Mouse (Mus musculus): ENCODE data around the gene 2310022A10Rik. TPM values are rescaled to one million over a fixed set of nuclear protein-coding genes. Genes with fewer than 3 reads are reported as not detected.

The 2310022A10Rik gene
- polyA plus RNA-seq (2016; fragmentation: Nextera tagmentation; extraction: Ambion mirVana): 36.4 and 37.4 TPM in 2 replicates

- Histone ChIP-seq H3K4me2 (peak within 1 kb of the TSS; percentile 90), H3K36me3 (peaks cover 16% of the 10 kb centered on the region), H3K4me3 (peak within 1 kb of the TSS; percentile 83), H3K4me1 (replicated peaks) (peaks cover 9% of the 10 kb centered on the region), H3K9ac (peak within 1 kb of the TSS; percentile 88), H3K9me3 (replicated peaks) (no peaks in the 10 kb centered on the region), H3K27ac (ENCODE audit: poor library complexity, severe bottlenecking) (peak within 1 kb of the TSS; percentile 11; the same call in 1 of the 2 replicates), H3K27me3 (replicated peaks) (no peaks in the 10 kb centered on the region)
- under 1% methylated on average over 41 of the region's 41 CpGs for WGBS
- ATAC-seq (ENCODE audit: insufficient number of reproducible peaks, low FRiP score): peak; percentile 99
Observed at GRCm38 (mm10) chr7:27552931-27553513, at the start of gene 2310022A10Rik, which contains the start of gene Pld3. Gene 2310022A10Rik (plus strand): TSS chr7:27553233. Gene Pld3 (minus strand): TSS chr7:27553218.

- peaks cover 22% of the 10 kb centered on the region for H3K4me1 ChIP-seq (replicated peaks)
- no peaks in the 10 kb centered on the region for H3K27me3 ChIP-seq (replicated peaks)
- H3K4me2 ChIP-seq: peak overlapping the region; percentile 69
- WGBS: 47% methylated on average over 9 of the region's 9 CpGs
- 0 out of 2 replicates have a peak overlapping the region, but pooled peaks have one; percentile 13 for H3K9ac ChIP-seq
- peak overlapping the region; percentile 98 for H3K27ac ChIP-seq (ENCODE audit: poor library complexity, severe bottlenecking)
- H3K4me3 ChIP-seq: peak overlapping the region; percentile 59
- no peaks in the 10 kb centered on the region for H3K9me3 ChIP-seq (replicated peaks)
- no peaks in the 10 kb centered on the region for H3K36me3 ChIP-seq
- ATAC-seq (ENCODE audit: insufficient number of reproducible peaks, low FRiP score): no peak
Observed at GRCm38 (mm10) chr7:27506765-27507370, 46.2 kb upstream of the 2310022A10Rik start.

GRCm38 (mm10) chr7:27507711-27508647 lies 45.1 kb upstream of the 2310022A10Rik start:
- Histone ChIP-seq H3K4me2 (peak overlapping the region; percentile 69), H3K27ac (ENCODE audit: poor library complexity, severe bottlenecking) (peak overlapping the region; percentile 98), H3K9me3 (replicated peaks) (no peaks in the 10 kb centered on the region), H3K36me3 (no peaks in the 10 kb centered on the region), H3K4me3 (peak overlapping the region; percentile 59), H3K9ac (peak overlapping the region; percentile 72), H3K27me3 (replicated peaks) (no peaks in the 10 kb centered on the region), H3K4me1 (replicated peaks) (peaks cover 18% of the 10 kb centered on the region)
- peak; percentile 97 for ATAC-seq (ENCODE audit: insufficient number of reproducible peaks, low FRiP score)
- WGBS: under 1% methylated on average over 54 of the region's 54 CpGs

GRCm38 (mm10) chr7:27508648-27509005 lies 44.4 kb upstream of the 2310022A10Rik start:
- peak overlapping the region; percentile 98 for H3K27ac ChIP-seq (ENCODE audit: poor library complexity, severe bottlenecking)
- peaks cover 17% of the 10 kb centered on the region for H3K4me1 ChIP-seq (replicated peaks)
- 23% methylated on average over 6 of the region's 6 CpGs for WGBS
- H3K4me2 ChIP-seq: peak overlapping the region; percentile 69
- H3K9me3 ChIP-seq (replicated peaks): no peaks in the 10 kb centered on the region
- H3K9ac ChIP-seq: no peak overlapping the region
- H3K27me3 ChIP-seq (replicated peaks): no peaks in the 10 kb centered on the region
- ATAC-seq (ENCODE audit: insufficient number of reproducible peaks, low FRiP score): peak; percentile 73
- H3K4me3 ChIP-seq: peak overlapping the region; percentile 59
- no peaks in the 10 kb centered on the region for H3K36me3 ChIP-seq

- Histone ChIP-seq H3K36me3 (no peaks in the 10 kb centered on the region), H3K4me3 (no peak overlapping the region), H3K27me3 (replicated peaks) (no peaks in the 10 kb centered on the region), H3K4me1 (replicated peaks) (peaks cover 17% of the 10 kb centered on the region), H3K4me2 (no peak overlapping the region), H3K9ac (no peak overlapping the region), H3K9me3 (replicated peaks) (no peaks in the 10 kb centered on the region), H3K27ac (ENCODE audit: poor library complexity, severe bottlenecking) (no peak overlapping the region)
- ATAC-seq (ENCODE audit: insufficient number of reproducible peaks, low FRiP score): no peak
- 86% methylated on average over 2 of the region's 2 CpGs for WGBS
Observed at GRCm38 (mm10) chr7:27510809-27511208, 42.2 kb upstream of the 2310022A10Rik start.

- no peak; the same call in 1 of the 2 replicates for ATAC-seq (ENCODE audit: insufficient number of reproducible peaks, low FRiP score)
- H3K4me2 ChIP-seq: no peak overlapping the region
- H3K9ac ChIP-seq: no peak overlapping the region
- no peaks in the 10 kb centered on the region for H3K27me3 ChIP-seq (replicated peaks)
- 0 out of 2 replicates have a peak, but pooled peaks cover 5% of the 10 kb centered on the region for H3K9me3 ChIP-seq (replicated peaks)
- H3K4me3 ChIP-seq: no peak overlapping the region
- WGBS: 73% methylated on average over 9 of the region's 9 CpGs
- H3K4me1 ChIP-seq (replicated peaks): no peaks in the 10 kb centered on the region
- peaks cover 30% of the 10 kb centered on the region for H3K36me3 ChIP-seq
- no peak overlapping the region for H3K27ac ChIP-seq (ENCODE audit: poor library complexity, severe bottlenecking)
Observed at GRCm38 (mm10) chr7:27514961-27515360, 38.1 kb upstream of the 2310022A10Rik start.

- Histone ChIP-seq H3K27ac (ENCODE audit: poor library complexity, severe bottlenecking) (no peak overlapping the region), H3K9me3 (replicated peaks) (0 out of 2 replicates have a peak, but pooled peaks cover 7% of the 10 kb centered on the region), H3K4me3 (no peak overlapping the region), H3K4me2 (no peak overlapping the region), H3K4me1 (replicated peaks) (peaks cover 8% of the 10 kb centered on the region), H3K9ac (no peak overlapping the region), H3K27me3 (replicated peaks) (no peaks in the 10 kb centered on the region), H3K36me3 (peaks cover 31% of the 10 kb centered on the region)
- no peak for ATAC-seq (ENCODE audit: insufficient number of reproducible peaks, low FRiP score)
- WGBS: 80% methylated on average over 9 of the region's 9 CpGs
Observed at GRCm38 (mm10) chr7:27518314-27518713, 34.7 kb upstream of the 2310022A10Rik start.

GRCm38 (mm10) chr7:27520104-27520503 lies 32.9 kb upstream of the 2310022A10Rik start:
- Histone ChIP-seq H3K9me3 (replicated peaks) (0 out of 2 replicates have a peak, but pooled peaks cover 7% of the 10 kb centered on the region), H3K4me3 (no peak overlapping the region), H3K4me2 (no peak overlapping the region), H3K4me1 (replicated peaks) (peaks cover 8% of the 10 kb centered on the region), H3K27ac (ENCODE audit: poor library complexity, severe bottlenecking) (no peak overlapping the region), H3K27me3 (replicated peaks) (no peaks in the 10 kb centered on the region), H3K36me3 (peaks cover 31% of the 10 kb centered on the region), H3K9ac (no peak overlapping the region)
- no peak for ATAC-seq (ENCODE audit: insufficient number of reproducible peaks, low FRiP score)

- peaks cover 31% of the 10 kb centered on the region for H3K36me3 ChIP-seq
- no peak for ATAC-seq (ENCODE audit: insufficient number of reproducible peaks, low FRiP score)
- no peaks in the 10 kb centered on the region for H3K27me3 ChIP-seq (replicated peaks)
- H3K4me1 ChIP-seq (replicated peaks): peaks cover 13% of the 10 kb centered on the region
- H3K9ac ChIP-seq: no peak overlapping the region
- no peak overlapping the region for H3K4me3 ChIP-seq
- 0 out of 2 replicates have a peak, but pooled peaks cover 7% of the 10 kb centered on the region for H3K9me3 ChIP-seq (replicated peaks)
- WGBS: 61% methylated on average over 1 of the region's 1 CpGs
- no peak overlapping the region for H3K4me2 ChIP-seq
- no peak overlapping the region for H3K27ac ChIP-seq (ENCODE audit: poor library complexity, severe bottlenecking)
Observed at GRCm38 (mm10) chr7:27520599-27520998, 32.4 kb upstream of the 2310022A10Rik start.

GRCm38 (mm10) chr7:27522967-27523366 lies 30.1 kb upstream of the 2310022A10Rik start, which contains the start of gene Hipk4:
Gene Hipk4 (plus strand): TSS chr7:27523267.
- Histone ChIP-seq H3K9ac (no peak within 1 kb of the TSS), H3K4me1 (replicated peaks) (peaks cover 20% of the 10 kb centered on the region), H3K4me3 (no peak within 1 kb of the TSS), H3K4me2 (no peak within 1 kb of the TSS), H3K27me3 (replicated peaks) (no peaks in the 10 kb centered on the region), H3K9me3 (replicated peaks) (0 out of 2 replicates have a peak, but pooled peaks cover 7% of the 10 kb centered on the region), H3K27ac (ENCODE audit: poor library complexity, severe bottlenecking) (no peak within 1 kb of the TSS), H3K36me3 (peaks cover 18% of the 10 kb centered on the region; the same call in 1 of the 2 replicates)
- ATAC-seq (ENCODE audit: insufficient number of reproducible peaks, low FRiP score): no peak
- 53% methylated on average over 5 of the region's 5 CpGs for WGBS

Data from heart, embryonic 12.5 days (tissue).